Comparison of ENCODE assay signal across 45 mouse cellular contexts in the genomic region with DNA sequence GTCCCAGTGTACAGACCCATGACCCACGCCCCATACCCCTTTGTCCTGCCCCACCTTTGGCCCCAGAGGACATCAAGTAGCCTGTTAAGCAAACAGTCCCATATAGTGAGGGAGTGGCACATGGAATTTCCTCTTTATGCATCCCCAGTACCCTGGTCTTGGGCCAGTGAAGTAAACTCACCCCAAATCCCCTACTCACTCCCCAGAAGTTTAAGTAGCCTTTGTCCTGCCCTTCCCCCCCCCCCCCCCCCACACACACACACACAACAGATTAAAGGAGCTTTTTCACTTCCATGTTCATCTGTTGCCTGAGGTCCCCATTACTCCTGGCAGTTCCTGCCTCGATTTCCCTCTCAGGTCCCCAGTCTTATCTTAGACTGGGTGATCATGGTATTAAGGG. TPM values are rescaled to one million over a fixed set of nuclear protein-coding genes. Genes with fewer than 3 reads are reported as not detected.
"Had no signal": no experiment of that assay in that cellular context is flagged by ENCODE, and none has a peak within 500 bp of the region (broad histone marks: within the 10 kb centered on the region; RNA-seq: fewer than 3 reads in every experiment).

No protein-coding gene starts in this region.

- H3K9ac ChIP-seq: heart, embryonic 12.5 days; heart, embryonic 13.5 days; heart, embryonic 15.5 days; hindbrain, embryonic 12.5 days; hindbrain, embryonic 13.5 days; hindbrain, embryonic 14.5 days; hindbrain, embryonic 15.5 days; intestine, embryonic 15.5 days; kidney, embryonic 15.5 days had no signal

- H3K36me3 ChIP-seq: heart, embryonic 12.5 days; heart, embryonic 13.5 days; heart, embryonic 15.5 days; hindbrain, embryonic 10.5 days; hindbrain, embryonic 12.5 days; hindbrain, embryonic 13.5 days; hindbrain, embryonic 15.5 days; intestine, embryonic 15.5 days; kidney, embryonic 15.5 days had no signal

- H3K4me1 ChIP-seq: heart, embryonic 12.5 days; heart, embryonic 13.5 days; heart, embryonic 15.5 days; hindbrain, embryonic 10.5 days; hindbrain, embryonic 12.5 days; hindbrain, embryonic 13.5 days; hindbrain, embryonic 15.5 days; intestine, embryonic 15.5 days; kidney, embryonic 15.5 days had no signal

- H3K4me3 ChIP-seq: heart, embryonic 12.5 days; heart, embryonic 13.5 days; heart, embryonic 15.5 days; hindbrain, embryonic 10.5 days; hindbrain, embryonic 12.5 days; hindbrain, embryonic 13.5 days; hindbrain, embryonic 15.5 days; intestine, embryonic 15.5 days; kidney, embryonic 15.5 days; layer of hippocampus, adult 2 months; left cerebral cortex, adult 2 months had no signal

- H3K4me2 ChIP-seq: heart, embryonic 11.5 days; heart, embryonic 12.5 days; heart, embryonic 13.5 days; heart, embryonic 15.5 days; hindbrain, embryonic 12.5 days; hindbrain, embryonic 13.5 days; hindbrain, embryonic 14.5 days; hindbrain, embryonic 15.5 days; intestine, embryonic 15.5 days; kidney, embryonic 15.5 days had no signal

- H3K27me3 ChIP-seq: heart, embryonic 12.5 days; heart, embryonic 13.5 days; heart, embryonic 15.5 days; hindbrain, embryonic 12.5 days; hindbrain, embryonic 13.5 days; hindbrain, embryonic 15.5 days; intestine, embryonic 15.5 days; kidney, embryonic 15.5 days had no signal

- H3K27ac ChIP-seq: heart, embryonic 13.5 days; heart, embryonic 15.5 days; hindbrain, embryonic 10.5 days; hindbrain, embryonic 12.5 days; hindbrain, embryonic 13.5 days; hindbrain, embryonic 14.5 days; hindbrain, embryonic 15.5 days; hindbrain, postnatal 0 days; intestine, embryonic 15.5 days; kidney, embryonic 15.5 days; kidney, postnatal 0 days; layer of hippocampus, adult 2 months; left cerebral cortex, adult 2 months had no signal

- H3K9me3 ChIP-seq: heart, embryonic 12.5 days; heart, embryonic 13.5 days; heart, embryonic 15.5 days; hindbrain, embryonic 10.5 days; hindbrain, embryonic 12.5 days; hindbrain, embryonic 13.5 days; hindbrain, embryonic 15.5 days; intestine, embryonic 15.5 days; kidney, embryonic 15.5 days had no signal

- ATAC-seq: hindbrain, embryonic 16.5 days; hindbrain, postnatal 0 days; inflammation-experienced regulatory T-cells, adult 6 months; intestine, embryonic 15.5 days; intestine, embryonic 16.5 days; intestine, postnatal 0 days had no signal

- DNase-seq: heart, postnatal 10 days; heart, postnatal 14 days; heart, postnatal 36 days; kidney, adult 11 months; kidney, adult 18-20 months; kidney, adult 2 months; kidney, adult 8-10 months; kidney, adult 9 months; kidney, postnatal 10 days; kidney, postnatal 14 days; kidney, postnatal 25 days; kidney, postnatal 36 days; kidney, postnatal 4 days; layer of hippocampus, adult 9-11 months; layer of hippocampus, postnatal 36 days had no signal

RNA-seq across cellular contexts. Expression of gene Sec14l4, which starts 7.9 kb away (rescaled TPM):
- total RNA-seq: hematopoietic stem cell, adult 5-6 weeks; hindbrain, postnatal 0 days; left cerebral cortex, adult 18-20 months; left cerebral cortex, adult 2 months had no signal
- polyA plus RNA-seq: heart, embryonic 11.5 days; heart, embryonic 12.5 days; heart, embryonic 13.5 days; heart, embryonic 14.5 days; heart, postnatal 0 days; hindbrain, embryonic 10.5 days; hindbrain, embryonic 11.5 days; hindbrain, embryonic 12.5 days; hindbrain, embryonic 13.5 days; hindbrain, embryonic 14.5 days; hindbrain, embryonic 15.5 days; hindbrain, embryonic 16.5 days; hindbrain, postnatal 0 days; inflammation-experienced regulatory T-cells, adult 6 months; kidney, embryonic 14.5 days; kidney, embryonic 15.5 days; kidney, postnatal 0 days had no signal

RNA-seq across cellular contexts. Expression of gene Gal3st1, which starts 39.9 kb away (rescaled TPM):
- polyA plus RNA-seq: heart, embryonic 14.5 days; inflammation-experienced regulatory T-cells, adult 6 months had no signal

RNA-seq across cellular contexts. Expression of gene Sec14l3, which starts 41.3 kb away (rescaled TPM):
- total RNA-seq: heart, postnatal 36 days; hematopoietic stem cell, adult 5-6 weeks had no signal
- polyA plus RNA-seq: heart, embryonic 11.5 days; heart, embryonic 12.5 days; heart, embryonic 13.5 days; heart, embryonic 14.5 days; hindbrain, embryonic 10.5 days; hindbrain, embryonic 11.5 days; hindbrain, embryonic 12.5 days; inflammation-experienced regulatory T-cells, adult 6 months; intestine, embryonic 14.5 days; intestine, embryonic 15.5 days; intestine, embryonic 16.5 days; intestine, postnatal 0 days; kidney, embryonic 14.5 days; kidney, embryonic 15.5 days; kidney, postnatal 0 days; large intestine, adult 2 months had no signal

RNA-seq across cellular contexts. Expression of gene 4930556J24Rik, which starts 46.7 kb away (rescaled TPM):
- total RNA-seq: heart, postnatal 10 days; heart, postnatal 14 days; heart, postnatal 36 days; hematopoietic stem cell, adult 5-6 weeks; hindbrain, postnatal 0 days; layer of hippocampus, adult 2 months; layer of hippocampus, postnatal 10 days; layer of hippocampus, postnatal 14 days; left cerebral cortex, adult 18-20 months; left cerebral cortex, adult 8-10 months had no signal
- polyA plus RNA-seq: heart, embryonic 12.5 days; heart, embryonic 13.5 days; heart, embryonic 14.5 days; heart, embryonic 15.5 days; heart, postnatal 0 days; hindbrain, embryonic 13.5 days; hindbrain, embryonic 16.5 days; intestine, embryonic 15.5 days; intestine, embryonic 16.5 days; large intestine, adult 2 months had no signal
